Mouse (Mus musculus) midbrain, embryonic 14.5 days (tissue): ENCODE measurements at regions not wholly inside any gene's neighbourhood (a gene's known extent, or its start where the extent isn't known, plus 50 kb on each side); places are given as distances from the start of the nearest gene placed in this dataset.

Experiments used
- ATAC-seq: fragments of 200-750 bp; cut with Nextera tagmentation; 2 replicates; pipeline ENCODE4 v1.8.0; 2017; ENCODE audit warnings: moderate number of reproducible peaks, moderate library complexity; ENCODE audit not compliant: low FRiP score, low TSS enrichment
- DNase-seq: peaks from one replicate; pipeline ENCODE4 v3.0.0-alpha.2; 2015
- H3K27ac ChIP-seq: fragments of 300-500 bp; sonication (generic); replicated peaks from 2 replicates; pipeline ENCODE4 v1.5.1; 2014; ENCODE audit warnings: mild to moderate bottlenecking, low read depth, low read length, moderate library complexity
- H3K27me3 ChIP-seq: fragments of 300-500 bp; sonication (generic); 2 replicates; pipeline ENCODE4 v1.6.1; 2014; ENCODE audit warnings: low read length, control low read depth, mixed read lengths; ENCODE audit not compliant: control insufficient read depth, insufficient read depth
- H3K36me3 ChIP-seq: fragments of 300-500 bp; sonication (generic); 2 replicates; pipeline ENCODE4 v1.6.1; 2014; ENCODE audit warnings: low read length, control low read depth; ENCODE audit not compliant: control insufficient read depth, insufficient read depth
- H3K4me1 ChIP-seq: fragments of 300-500 bp; sonication (generic); 2 replicates; pipeline ENCODE4 v1.6.1; 2014; ENCODE audit warnings: mild to moderate bottlenecking, antibody characterized with exemption, low read length, control low read depth; ENCODE audit not compliant: control insufficient read depth, insufficient read depth
- H3K4me2 ChIP-seq: fragments of 300-500 bp; sonication (generic); 2 replicates; pipeline ENCODE4 v1.6.1; 2014; ENCODE audit warnings: mild to moderate bottlenecking, low read length, moderate library complexity
- H3K4me3 ChIP-seq: fragments of 300-500 bp; sonication (generic); replicated peaks from 2 replicates; pipeline ENCODE4 v1.5.1; 2014; ENCODE audit warnings: low read depth, low read length
- H3K9ac ChIP-seq: fragments of 300-500 bp; sonication (generic); replicated peaks from 2 replicates; pipeline ENCODE4 v1.6.1; 2014; ENCODE audit warnings: mild to moderate bottlenecking, low read length, moderate library complexity
- H3K9me3 ChIP-seq: fragments of 300-500 bp; sonication (generic); 2 replicates; pipeline ENCODE4 v1.6.1; 2016; ENCODE audit warnings: low read length, control low read depth, mixed read lengths; ENCODE audit not compliant: control insufficient read depth
- WGBS: fragments of 180-500 bp; shearing (Covaris S2); extraction: QIAGEN DNeasy Blood & Tissue Kit; methylation state at CpG from one replicate; pipeline ENCODE4 v1.1.7; 2014; 5-methylcytosine and 5-hydroxymethylcytosine counted together

DNA sequence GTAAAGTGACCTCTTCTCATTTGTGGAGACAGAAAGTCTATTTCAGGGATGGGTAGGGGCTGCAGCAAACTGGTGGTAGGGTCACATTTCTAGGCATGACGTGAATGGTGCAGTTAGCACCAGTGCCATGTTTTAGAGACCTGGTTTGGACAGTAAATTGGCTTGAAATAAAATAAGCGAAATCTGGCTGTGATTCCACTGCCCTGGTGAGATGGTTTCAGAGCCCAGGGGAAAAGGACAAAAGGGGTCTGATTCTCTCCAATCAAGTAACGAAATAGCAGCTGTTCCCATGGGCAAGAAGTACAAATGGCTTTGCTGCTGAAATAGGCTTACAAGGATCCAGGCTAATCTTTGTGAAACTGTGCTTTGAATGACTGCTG is 350.5 kb upstream of the Id4 start:
- peak; percentile 35 for DNase-seq
- H3K9me3 ChIP-seq: no peaks in the 10 kb centered on the region
- no peak overlapping the region for H3K4me2 ChIP-seq
- no peak overlapping the region for H3K27ac ChIP-seq
- no peak overlapping the region for H3K9ac ChIP-seq
- no peaks in the 10 kb centered on the region for H3K4me1 ChIP-seq
- H3K36me3 ChIP-seq: no peaks in the 10 kb centered on the region
- ATAC-seq: no peak
- H3K27me3 ChIP-seq: no peaks in the 10 kb centered on the region
- WGBS: 52% methylated on average over 3 of the region's 3 CpGs
- H3K4me3 ChIP-seq: no peak overlapping the region

DNA sequence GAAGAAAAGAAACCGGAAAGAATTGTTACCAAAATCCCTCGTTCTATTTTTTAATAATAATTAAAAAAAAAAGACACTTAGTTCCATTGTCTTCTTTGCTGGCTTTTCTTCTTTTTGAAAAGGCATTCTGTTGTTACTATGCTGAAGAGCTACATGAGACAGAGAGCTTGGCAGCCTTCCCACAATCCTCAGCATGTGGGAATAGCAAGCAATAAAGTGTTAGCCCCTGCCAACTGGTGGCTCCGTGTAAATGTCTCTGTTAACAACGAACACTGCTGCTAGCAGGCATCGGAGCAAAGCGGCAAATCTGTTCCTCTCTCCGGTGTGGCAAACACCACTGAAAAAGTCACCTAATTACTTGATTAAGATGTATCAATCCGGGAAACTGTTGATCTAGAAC is 344.6 kb upstream of the Id4 start:
- no peak overlapping the region for H3K9ac ChIP-seq
- 56% methylated on average over 8 of the region's 8 CpGs for WGBS
- no peaks in the 10 kb centered on the region for H3K27me3 ChIP-seq
- no peak overlapping the region for H3K4me2 ChIP-seq
- H3K4me1 ChIP-seq: no peaks in the 10 kb centered on the region
- DNase-seq (peak; percentile 81), ATAC-seq (no peak)
- no peak overlapping the region for H3K4me3 ChIP-seq
- H3K36me3 ChIP-seq: no peaks in the 10 kb centered on the region
- no peak overlapping the region for H3K27ac ChIP-seq
- H3K9me3 ChIP-seq: no peaks in the 10 kb centered on the region

DNA sequence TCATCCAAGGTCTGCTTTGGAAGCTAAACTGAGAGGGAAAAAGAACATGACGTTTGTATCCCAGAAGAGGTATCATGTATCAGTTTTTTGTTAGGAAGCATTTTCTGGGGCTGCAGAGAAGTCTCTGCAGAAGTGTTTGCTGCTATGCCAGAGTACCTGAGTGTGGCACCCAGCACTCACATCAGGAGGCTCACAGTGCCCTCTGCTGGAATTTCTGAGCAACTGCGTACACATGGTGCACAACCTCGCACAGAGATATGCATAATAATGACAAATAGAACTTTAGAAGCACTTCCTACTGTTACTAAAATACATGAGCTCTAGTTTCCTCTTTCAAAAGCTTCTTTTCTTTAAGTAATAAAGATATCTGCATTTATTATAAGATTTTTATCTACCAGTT is 343.7 kb upstream of the Id4 start:
- no peak for ATAC-seq
- Histone ChIP-seq H3K36me3 (no peaks in the 10 kb centered on the region), H3K27ac (no peak overlapping the region), H3K4me1 (no peaks in the 10 kb centered on the region), H3K27me3 (no peaks in the 10 kb centered on the region), H3K4me3 (no peak overlapping the region), H3K4me2 (no peak overlapping the region), H3K9me3 (no peaks in the 10 kb centered on the region), H3K9ac (no peak overlapping the region)
- DNase-seq: no peak
- WGBS: 96% methylated on average over 3 of the region's 3 CpGs

DNA sequence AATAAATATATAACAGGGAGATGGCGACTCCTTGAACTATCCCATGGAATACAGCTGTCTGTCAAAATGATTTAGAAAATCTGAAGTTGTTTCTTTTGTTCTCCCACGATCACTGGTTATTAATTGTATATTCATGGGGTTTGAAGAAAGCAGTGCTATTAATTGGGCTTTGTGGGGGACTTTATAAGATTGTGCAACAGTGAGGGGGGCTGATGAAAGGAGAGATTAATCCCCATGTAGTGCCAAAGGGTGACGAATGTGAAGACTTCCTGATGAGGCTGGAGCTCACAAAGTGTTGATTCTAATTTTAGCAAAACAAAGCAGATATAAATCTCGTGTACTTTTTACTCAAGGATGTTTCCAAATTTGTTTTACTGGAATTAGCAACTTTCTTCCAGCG is 340.0 kb upstream of the Id4 start:
- H3K4me2 ChIP-seq: no peak overlapping the region

DNA sequence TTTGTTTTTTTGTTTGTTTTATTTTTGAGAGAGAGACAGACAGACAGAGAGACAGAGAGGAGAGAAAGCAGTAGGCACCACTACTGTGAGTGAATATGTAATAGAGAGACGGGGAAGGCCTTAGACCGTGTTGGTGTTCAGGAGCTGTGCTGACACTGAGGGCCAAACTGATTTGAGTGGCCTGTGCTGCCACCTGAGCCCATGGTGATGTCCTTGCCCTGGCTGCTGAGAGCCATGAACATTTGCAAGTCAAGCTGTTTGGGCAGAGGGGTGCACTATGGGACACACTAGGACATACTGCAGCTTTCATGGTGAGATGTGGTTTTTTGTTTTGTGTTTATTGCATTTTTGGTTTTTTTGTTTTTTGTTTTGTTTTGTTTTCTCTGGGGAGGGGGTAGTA is 320.3 kb upstream of the Id4 start:
- DNase-seq: no peak
- no peak for ATAC-seq
- WGBS: 77% methylated on average over 2 of the region's 2 CpGs
- Histone ChIP-seq H3K36me3 (no peaks in the 10 kb centered on the region), H3K4me3 (no peak overlapping the region), H3K27ac (no peak overlapping the region), H3K4me2 (no peak overlapping the region), H3K9ac (no peak overlapping the region), H3K27me3 (no peaks in the 10 kb centered on the region), H3K4me1 (peaks cover 12% of the 10 kb centered on the region; the same call in 1 of the 2 replicates), H3K9me3 (no peaks in the 10 kb centered on the region)

More for the DNA sequence above, 340.0 kb upstream of the Id4 start:
- H3K27me3 ChIP-seq: no peaks in the 10 kb centered on the region
- H3K4me3 ChIP-seq: no peak overlapping the region
- 43% methylated on average over 5 of the region's 5 CpGs for WGBS
- ATAC-seq (no peak), DNase-seq (no peak)
- H3K36me3 ChIP-seq: no peaks in the 10 kb centered on the region
- no peak overlapping the region for H3K27ac ChIP-seq
- H3K9ac ChIP-seq: no peak overlapping the region
- H3K4me1 ChIP-seq: no peaks in the 10 kb centered on the region
- no peaks in the 10 kb centered on the region for H3K9me3 ChIP-seq

DNA sequence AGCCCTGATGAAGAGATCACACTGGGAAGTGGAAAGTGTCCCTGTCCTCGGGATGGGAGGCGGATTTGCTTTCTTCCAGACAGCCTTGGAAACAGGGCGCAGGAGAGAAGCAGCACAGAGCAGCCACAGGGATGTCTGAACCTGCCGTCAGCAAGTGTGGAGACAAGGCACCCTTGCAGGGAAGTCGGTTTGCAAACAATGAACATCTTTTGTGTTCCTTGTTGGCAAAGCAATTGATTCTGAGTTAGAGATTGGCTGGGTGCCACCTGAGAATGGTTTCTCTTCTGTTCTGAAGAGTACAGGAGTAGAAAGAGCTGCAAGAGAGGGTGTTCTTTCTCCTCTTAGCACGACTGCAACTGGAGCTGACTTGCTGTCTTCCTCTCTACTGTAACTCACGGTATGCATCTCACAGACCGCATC is 318.6 kb upstream of the Id4 start:
- no peaks in the 10 kb centered on the region for H3K27me3 ChIP-seq
- 4% methylated on average over 8 of the region's 8 CpGs for WGBS
- peak; percentile 76 for DNase-seq
- H3K4me2 ChIP-seq: peak overlapping the region; percentile 33
- peak overlapping the region; percentile 1; the same call in 1 of the 2 replicates for H3K9ac ChIP-seq
- no peak; the same call in 1 of the 2 replicates for ATAC-seq
- peak overlapping the region; percentile 4; the same call in 1 of the 2 replicates for H3K4me3 ChIP-seq
- peak overlapping the region; percentile 85 for H3K27ac ChIP-seq
- peaks cover 12% of the 10 kb centered on the region; the same call in 1 of the 2 replicates for H3K4me1 ChIP-seq
- H3K9me3 ChIP-seq: no peaks in the 10 kb centered on the region
- no peaks in the 10 kb centered on the region for H3K36me3 ChIP-seq

DNA sequence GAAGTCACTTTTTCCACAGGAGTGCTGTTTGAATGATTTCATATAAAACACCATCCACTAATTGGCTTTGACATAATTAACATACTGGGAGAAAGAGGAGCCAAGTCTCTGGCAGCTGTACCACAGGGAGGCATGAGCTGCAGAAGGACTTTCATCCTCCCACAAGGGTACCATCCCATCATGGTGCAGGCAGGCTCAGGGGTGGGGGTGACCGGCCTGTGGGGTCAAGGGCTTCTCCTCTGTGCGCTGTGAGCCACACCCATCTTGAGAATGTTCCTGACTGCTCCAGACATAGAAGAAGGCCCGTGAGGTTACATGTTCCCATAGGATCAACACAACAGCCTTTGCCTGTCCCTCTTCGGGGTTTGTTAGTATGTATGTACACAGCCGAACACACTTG is 317.4 kb upstream of the Id4 start:
- H3K9ac ChIP-seq: no peak overlapping the region
- H3K4me1 ChIP-seq: peaks cover 25% of the 10 kb centered on the region; the same call in 1 of the 2 replicates
- H3K4me2 ChIP-seq: no peak overlapping the region
- H3K27ac ChIP-seq: no peak overlapping the region
- 84% methylated on average over 5 of the region's 5 CpGs for WGBS
- H3K27me3 ChIP-seq: no peaks in the 10 kb centered on the region
- no peak for DNase-seq
- ATAC-seq: no peak
- no peak overlapping the region for H3K4me3 ChIP-seq
- no peaks in the 10 kb centered on the region for H3K9me3 ChIP-seq
- no peaks in the 10 kb centered on the region for H3K36me3 ChIP-seq

DNA sequence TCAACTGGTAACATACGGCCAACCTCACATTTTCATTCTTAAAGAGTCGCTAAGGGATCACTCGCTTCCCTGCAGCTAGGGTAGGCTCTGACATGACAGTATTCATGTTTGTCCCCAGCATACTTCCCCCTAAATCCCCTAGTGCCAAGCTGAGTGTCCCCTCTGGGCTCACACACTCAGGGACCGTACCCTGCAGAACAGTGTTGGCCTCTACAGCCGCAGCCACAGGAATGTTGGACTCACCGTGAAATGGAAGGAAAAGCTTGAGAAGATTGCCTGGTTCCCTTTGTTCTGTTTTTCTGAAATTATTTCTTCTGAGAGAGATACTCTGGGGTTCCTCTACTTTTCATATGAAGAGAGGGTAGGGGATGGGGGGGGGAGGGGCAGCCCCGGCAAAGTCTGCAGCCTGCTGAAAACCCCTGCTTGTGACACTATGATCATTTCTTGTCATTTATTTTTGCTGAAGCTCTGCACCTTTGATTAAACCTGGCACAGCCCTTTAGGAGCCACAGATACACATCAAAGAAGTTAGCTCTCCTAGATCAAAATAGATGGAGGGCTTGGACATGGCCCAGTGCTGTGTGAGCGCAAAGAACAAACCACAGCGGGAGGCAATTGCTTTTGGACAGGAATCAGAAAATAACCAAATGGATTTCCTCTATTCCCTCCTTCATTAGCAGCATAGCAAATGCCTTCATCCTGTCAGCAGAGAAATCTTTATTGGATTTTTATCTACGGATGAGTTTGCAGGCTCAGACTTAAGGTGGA is 312.7 kb upstream of the Id4 start:
- DNase-seq (peak; percentile 71), ATAC-seq (no peak; the same call in 1 of the 2 replicates)
- H3K36me3 ChIP-seq: no peaks in the 10 kb centered on the region
- no peaks in the 10 kb centered on the region for H3K27me3 ChIP-seq
- no peaks in the 10 kb centered on the region for H3K9me3 ChIP-seq
- H3K4me1 ChIP-seq: peaks cover 27% of the 10 kb centered on the region
- H3K27ac ChIP-seq: peak overlapping the region; percentile 84
- H3K4me2 ChIP-seq: no peak overlapping the region
- H3K9ac ChIP-seq: no peak overlapping the region; the same call in 1 of the 2 replicates
- WGBS: 53% methylated on average over 10 of the region's 10 CpGs
- no peak overlapping the region for H3K4me3 ChIP-seq

DNA sequence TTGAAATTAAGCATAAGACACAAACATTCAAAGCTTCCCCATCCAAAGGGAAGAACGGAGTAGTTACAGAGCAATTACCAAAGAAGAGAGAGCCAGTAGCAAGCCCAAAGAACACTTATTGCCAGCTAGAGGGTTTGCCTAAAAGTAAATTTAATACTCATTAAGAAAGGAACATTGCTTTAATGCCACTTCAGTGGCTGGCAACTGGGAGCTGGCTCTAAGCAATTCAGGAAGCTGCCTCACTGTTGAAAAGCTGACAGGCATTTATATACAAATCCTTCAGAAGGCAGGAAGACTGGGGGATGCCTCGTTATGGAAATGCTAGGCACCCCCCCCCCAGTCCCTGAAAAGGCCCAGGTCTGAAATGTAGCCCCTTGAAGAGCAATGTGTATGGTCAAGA is 310.6 kb upstream of the Id4 start:
- H3K9me3 ChIP-seq: no peaks in the 10 kb centered on the region
- no peak overlapping the region for H3K9ac ChIP-seq
- peak overlapping the region; percentile 83 for H3K27ac ChIP-seq
- H3K36me3 ChIP-seq: no peaks in the 10 kb centered on the region
- DNase-seq: peak; percentile 47
- H3K4me2 ChIP-seq: no peak overlapping the region
- H3K27me3 ChIP-seq: no peaks in the 10 kb centered on the region
- peaks cover 31% of the 10 kb centered on the region for H3K4me1 ChIP-seq
- ATAC-seq: no peak
- H3K4me3 ChIP-seq: no peak overlapping the region
- WGBS: 40% methylated on average over 2 of the region's 2 CpGs
